Mouse (Mus musculus): Measurements from ENCODE around the gene Greb1. TPM values are rescaled to one million over a fixed set of nuclear protein-coding genes. Genes with fewer than 3 reads are reported as not detected.

The Greb1 gene
- polyA plus RNA-seq, 1 experiment from 2014 or later, result 2.5 TPM

DNA sequence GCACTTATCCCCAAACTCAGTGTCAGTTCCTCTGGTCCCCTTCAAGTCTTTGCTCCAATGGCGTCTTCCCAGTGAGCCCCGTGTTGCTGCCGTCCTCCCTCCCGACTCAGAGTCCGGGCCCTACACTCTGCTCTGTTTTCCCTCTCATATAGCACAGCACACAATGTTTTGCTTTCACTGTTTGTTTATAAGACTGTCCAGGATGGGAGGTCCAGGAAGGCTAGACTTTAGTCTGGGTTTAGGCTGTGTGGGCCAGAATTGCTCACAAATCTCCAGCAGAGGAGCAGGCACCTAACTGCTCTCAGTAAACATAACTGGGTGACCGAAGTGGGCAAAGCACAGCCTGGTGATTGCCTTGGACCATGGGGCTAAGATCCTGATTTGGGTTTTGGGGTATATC lies 167.5 kb downstream of the Greb1 start:
- DNase-seq (no peak), ATAC-seq (ENCODE audit: low FRiP score, low TSS enrichment) (no peak)
- no peaks in the 10 kb centered on the region for H3K36me3 ChIP-seq (ENCODE audit: control insufficient read depth, insufficient read depth, low read length)
- no peaks in the 10 kb centered on the region for H3K4me1 ChIP-seq (ENCODE audit: control insufficient read depth, insufficient read depth, low read length)
- H3K27me3 ChIP-seq (ENCODE audit: control insufficient read depth, insufficient read depth, low read length), result no peaks in the 10 kb centered on the region
- no peaks in the 10 kb centered on the region for H3K9me3 ChIP-seq (ENCODE audit: control insufficient read depth, low read length)
- no peak overlapping the region for H3K4me2 ChIP-seq (ENCODE audit: low read length)
- 94% methylated on average over 6 of the region's 6 CpGs for WGBS
- no peak overlapping the region for H3K27ac ChIP-seq (replicated peaks; ENCODE audit: low read depth, low read length)
- H3K4me3 ChIP-seq (replicated peaks; ENCODE audit: low read depth, low read length), result no peak overlapping the region
- H3K9ac ChIP-seq (replicated peaks; ENCODE audit: low read length), result no peak overlapping the region

DNA sequence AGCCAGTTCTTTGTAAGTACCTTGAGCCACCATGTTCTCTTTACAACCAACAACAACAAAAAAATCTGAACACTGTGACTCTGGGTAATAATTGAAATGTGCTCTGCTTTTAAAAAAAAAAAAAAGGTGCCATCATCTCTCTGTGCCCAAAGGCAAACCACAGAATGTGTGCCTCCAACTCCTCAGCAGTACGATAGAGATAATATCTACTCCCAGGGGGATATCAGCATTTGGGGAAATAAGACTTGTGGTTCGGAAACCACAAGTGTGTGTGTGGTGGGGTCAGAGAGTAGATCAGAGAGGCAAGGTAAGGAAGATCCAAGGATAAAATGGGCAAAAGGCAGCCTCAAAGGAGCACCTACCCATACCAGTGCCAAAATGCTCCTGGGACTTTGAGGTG lies 169.3 kb downstream of the Greb1 start:
- 80% methylated on average over 2 of the region's 2 CpGs for whole genome bisulfite sequencing
- Histone ChIP-seq H3K27me3 (ENCODE audit: control insufficient read depth, insufficient read depth, low read length) (no peaks in the 10 kb centered on the region), H3K27ac (replicated peaks; ENCODE audit: low read depth, low read length) (no peak overlapping the region), H3K9me3 (ENCODE audit: control insufficient read depth, low read length) (no peaks in the 10 kb centered on the region), H3K4me3 (replicated peaks; ENCODE audit: low read depth, low read length) (no peak overlapping the region), H3K36me3 (ENCODE audit: control insufficient read depth, insufficient read depth, low read length) (no peaks in the 10 kb centered on the region), H3K4me1 (ENCODE audit: control insufficient read depth, insufficient read depth, low read length) (no peaks in the 10 kb centered on the region), H3K4me2 (ENCODE audit: low read length) (no peak overlapping the region), H3K9ac (replicated peaks; ENCODE audit: low read length) (no peak overlapping the region)
- ATAC-seq (ENCODE audit: low FRiP score, low TSS enrichment), result no peak
- DNase-seq, result no peak

DNA sequence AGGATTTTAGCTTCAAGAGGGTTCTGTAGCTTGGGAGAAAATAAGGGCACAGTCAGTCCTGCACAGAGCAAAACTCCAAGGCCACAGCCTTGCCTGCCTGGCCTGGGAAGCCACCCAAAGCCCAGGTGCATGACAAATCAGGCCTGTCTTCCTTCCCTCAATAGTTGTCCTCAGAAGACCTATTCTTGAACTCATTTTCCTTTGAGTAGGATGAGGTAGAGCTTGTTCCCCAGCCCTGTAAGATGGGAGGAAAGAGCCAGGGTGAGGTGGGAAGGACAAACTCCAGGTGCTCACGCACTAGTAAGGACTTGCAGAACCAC lies 169.9 kb downstream of the Greb1 start:
- DNase-seq (no peak), ATAC-seq (ENCODE audit: low FRiP score, low TSS enrichment) (no peak)
- Histone ChIP-seq H3K9me3 (ENCODE audit: control insufficient read depth, low read length) (no peaks in the 10 kb centered on the region), H3K27ac (replicated peaks; ENCODE audit: low read depth, low read length) (no peak overlapping the region), H3K27me3 (ENCODE audit: control insufficient read depth, insufficient read depth, low read length) (no peaks in the 10 kb centered on the region), H3K36me3 (ENCODE audit: control insufficient read depth, insufficient read depth, low read length) (no peaks in the 10 kb centered on the region), H3K4me1 (ENCODE audit: control insufficient read depth, insufficient read depth, low read length) (no peaks in the 10 kb centered on the region), H3K9ac (replicated peaks; ENCODE audit: low read length) (no peak overlapping the region), H3K4me2 (ENCODE audit: low read length) (no peak overlapping the region), H3K4me3 (replicated peaks; ENCODE audit: low read depth, low read length) (no peak overlapping the region)
- WGBS, result 94% methylated on average over 1 of the region's 1 CpGs

DNA sequence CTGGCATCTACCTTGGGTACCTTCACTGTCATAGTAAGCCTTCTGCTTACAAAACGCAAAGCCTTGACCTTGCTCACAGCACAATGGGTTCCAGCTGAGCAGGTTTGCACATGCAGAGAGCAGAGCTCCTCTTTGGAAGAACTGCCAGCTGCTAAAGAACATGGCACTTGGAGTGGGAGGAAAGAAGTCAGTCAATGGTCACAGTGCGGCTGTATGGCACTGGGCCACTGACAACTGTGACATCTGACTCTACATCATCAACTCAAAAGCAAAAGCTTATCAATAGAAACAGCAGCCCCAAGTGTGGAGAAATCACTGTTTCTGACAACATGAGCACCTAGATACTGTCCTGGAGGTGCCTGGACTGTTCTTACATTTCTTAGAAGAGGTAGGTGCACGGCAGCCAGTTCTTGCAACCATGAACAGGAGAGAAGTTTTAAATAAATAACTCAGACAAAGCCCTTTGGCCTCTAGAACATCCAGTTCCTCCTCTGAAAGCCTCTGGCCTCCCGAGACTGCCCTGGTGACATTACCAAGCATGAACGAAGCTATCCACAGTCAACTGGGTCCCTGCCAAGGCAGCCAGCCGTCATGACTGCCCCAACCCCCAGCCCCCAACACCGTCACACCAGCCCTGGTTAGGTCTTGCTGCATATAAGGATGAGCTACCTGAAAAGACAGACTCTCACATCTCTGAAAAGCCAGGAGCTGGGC lies 170.4 kb downstream of the Greb1 start:
- H3K4me1 ChIP-seq (ENCODE audit: control insufficient read depth, insufficient read depth, low read length), result no peaks in the 10 kb centered on the region
- 79% methylated on average over 7 of the region's 7 CpGs for WGBS
- no peak overlapping the region for H3K4me3 ChIP-seq (replicated peaks; ENCODE audit: low read depth, low read length)
- no peak overlapping the region for H3K27ac ChIP-seq (replicated peaks; ENCODE audit: low read depth, low read length)
- no peak overlapping the region for H3K4me2 ChIP-seq (ENCODE audit: low read length)
- H3K27me3 ChIP-seq (ENCODE audit: control insufficient read depth, insufficient read depth, low read length), result no peaks in the 10 kb centered on the region
- no peaks in the 10 kb centered on the region for H3K9me3 ChIP-seq (ENCODE audit: control insufficient read depth, low read length)
- DNase-seq, result no peak
- no peaks in the 10 kb centered on the region for H3K36me3 ChIP-seq (ENCODE audit: control insufficient read depth, insufficient read depth, low read length)
- ATAC-seq (ENCODE audit: low FRiP score, low TSS enrichment), result no peak
- no peak overlapping the region for H3K9ac ChIP-seq (replicated peaks; ENCODE audit: low read length)

Small RNAs within 50 kb of the gene (microRNA-seq; reads per million reads assigned to microRNA genes)
- gene Gm44305, result not detected

Other genes with a start within 250 kb of the Greb1 start
- gene Lpin1, start 189.9 kb downstream of the Greb1 start, polyA plus RNA-seq (2014; fragmentation: Nextera tagmentation; extraction: Ambion mirVana), result 21.0 and 27.1 TPM in 2 replicates
- 1.00 and 1.1 TPM in 2 replicates for gene Ntsr2, start 147.5 kb downstream of the Greb1 start, polyA plus RNA-seq (2014; fragmentation: Nextera tagmentation; extraction: Ambion mirVana)
- gene E2f6, start 10.1 kb upstream of the Greb1 start, polyA plus RNA-seq (2014; fragmentation: Nextera tagmentation; extraction: Ambion mirVana), result 33.4 and 36.9 TPM in 2 replicates
- 17.2 and 17.8 TPM in 2 replicates for gene Rock2, start 94.0 kb upstream of the Greb1 start, polyA plus RNA-seq (2014; fragmentation: Nextera tagmentation; extraction: Ambion mirVana)
- 0.91 and 1.2 TPM in 2 replicates for gene Pqlc3, start 199.5 kb upstream of the Greb1 start, polyA plus RNA-seq (2014; fragmentation: Nextera tagmentation; extraction: Ambion mirVana)
- gene 2410004P03Rik, start 210.8 kb upstream of the Greb1 start, polyA plus RNA-seq (2014; fragmentation: Nextera tagmentation; extraction: Ambion mirVana), result 2.6 and 3.4 TPM in 2 replicates